25 mouse cellular contexts compared by ENCODE assay signal in the genomic region with DNA sequence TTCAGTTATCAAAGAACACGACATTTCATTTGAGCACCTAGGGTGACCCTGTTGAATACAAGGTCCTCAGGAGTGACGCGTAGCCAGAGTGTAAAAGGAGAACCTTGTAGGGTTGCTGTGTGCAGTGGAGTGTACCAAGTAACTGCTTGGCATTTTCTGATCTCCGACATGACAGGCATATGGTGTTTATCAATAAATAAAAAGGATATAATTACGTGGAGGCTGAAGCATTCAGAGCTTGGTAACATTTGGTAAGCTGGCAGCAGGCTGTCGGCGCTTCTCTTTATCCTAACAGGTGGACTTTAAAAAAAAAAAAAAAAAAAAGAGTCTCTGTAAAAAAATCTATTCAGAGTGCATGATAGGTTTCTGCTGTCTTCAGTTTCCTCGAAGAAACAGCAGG. TPM values are rescaled to one million over a fixed set of nuclear protein-coding genes. Genes with fewer than 3 reads are reported as not detected.
DNase-seq lines count a peak whose midpoint lies in the region; ATAC-seq lines count a peak whose summit lies in the region.
"Had no signal": no experiment of that assay in that cellular context is flagged by ENCODE, and none has a peak within 500 bp of the region (broad histone marks: within the 10 kb centered on the region; RNA-seq: fewer than 3 reads in every experiment).

No protein-coding gene starts in this region.

- H3K27me3 ChIP-seq in forebrain, embryonic 14.5 days (replicated peaks; ENCODE audit: control insufficient read depth, insufficient read depth, low read length), result no peaks in the 10 kb centered on the region
- no peaks in the 10 kb centered on the region for H3K27me3 ChIP-seq in forebrain, embryonic 10.5 days (ENCODE audit: poor library complexity, severe bottlenecking)
- H3K27me3 ChIP-seq in forebrain, embryonic 16.5 days (replicated peaks; ENCODE audit: control insufficient read depth, insufficient read depth, low read length), result no peaks in the 10 kb centered on the region
- H3K27me3 ChIP-seq in forebrain, embryonic 11.5 days (ENCODE audit: control insufficient read depth, insufficient read depth, low read length), result no peaks in the 10 kb centered on the region
- H3K27me3 ChIP-seq: CH12.LX; embryonic facial prominence, embryonic 13.5 days; embryonic facial prominence, embryonic 15.5 days had no signal

- WGBS in forebrain, embryonic 14.5 days, result 53% methylated on average over 8 of the region's 8 CpGs
- WGBS in forebrain, embryonic 10.5 days, result 88% methylated on average over 8 of the region's 8 CpGs
- 50% methylated on average over 8 of the region's 8 CpGs for WGBS in forebrain, embryonic 16.5 days
- 83% methylated on average over 8 of the region's 8 CpGs for WGBS in forebrain, embryonic 11.5 days

- H3K4me2 ChIP-seq in forebrain, embryonic 14.5 days (ENCODE audit: low read length), result no peak overlapping the region
- no peak overlapping the region for H3K4me2 ChIP-seq in forebrain, embryonic 16.5 days (ENCODE audit: low read length)
- no peak overlapping the region for H3K4me2 ChIP-seq in forebrain, embryonic 11.5 days (ENCODE audit: low read depth, low read length, severe bottlenecking)
- H3K4me2 ChIP-seq: embryonic facial prominence, embryonic 13.5 days; embryonic facial prominence, embryonic 15.5 days had no signal

- H3K9ac ChIP-seq in forebrain, embryonic 14.5 days (ENCODE audit: low read length), result no peak overlapping the region
- no peak overlapping the region for H3K9ac ChIP-seq in forebrain, embryonic 16.5 days (replicated peaks; ENCODE audit: low read depth, low read length)
- H3K9ac ChIP-seq in forebrain, embryonic 11.5 days (ENCODE audit: low read length), result no peak overlapping the region
- H3K9ac ChIP-seq: embryonic facial prominence, embryonic 13.5 days; embryonic facial prominence, embryonic 15.5 days had no signal

- no peaks in the 10 kb centered on the region for H3K36me3 ChIP-seq in forebrain, embryonic 14.5 days (ENCODE audit: control insufficient read depth, insufficient read depth, low read length)
- no peaks in the 10 kb centered on the region for H3K36me3 ChIP-seq in forebrain, embryonic 10.5 days (replicated peaks)
- no peaks in the 10 kb centered on the region for H3K36me3 ChIP-seq in forebrain, embryonic 16.5 days (ENCODE audit: control insufficient read depth, insufficient read depth)
- H3K36me3 ChIP-seq in forebrain, embryonic 11.5 days (ENCODE audit: control insufficient read depth, insufficient read depth, low read length), result no peaks in the 10 kb centered on the region
- H3K36me3 ChIP-seq: embryonic facial prominence, embryonic 13.5 days; embryonic facial prominence, embryonic 15.5 days; G1E had no signal

- DNase-seq in forebrain, embryonic 14.5 days (ENCODE audit: low spot score), result peak; percentile 59
- no peak for DNase-seq in forebrain, embryonic 10.5 days (ENCODE audit: extremely low spot score, low spot score)
- DNase-seq in forebrain, embryonic 11.5 days (ENCODE audit: low spot score), result no peak
- peak; percentile 2 for DNase-seq in retina, embryonic 14.5 days (ENCODE audit: low spot score)
- DNase-seq in retina, postnatal 1 day, result no peak
- DNase-seq: adrenal gland, adult 8-10 months; adrenal gland, postnatal 14 days; adrenal gland, postnatal 36 days; B cell, adult 2 months; cerebellum, adult 11 months; cerebellum, adult 18-20 months; cerebellum, adult 8-10 months; cerebellum, adult 9-11 months; cerebellum, postnatal 14 days; cerebellum, postnatal 36 days; embryo, embryonic 11 days had no signal

- no peaks in the 10 kb centered on the region; the same call in 1 of the 2 replicates for H3K9me3 ChIP-seq in forebrain, embryonic 14.5 days (replicated peaks; ENCODE audit: control insufficient read depth, low read length)
- H3K9me3 ChIP-seq in forebrain, embryonic 10.5 days, result no peaks in the 10 kb centered on the region
- H3K9me3 ChIP-seq in forebrain, embryonic 16.5 days (ENCODE audit: control insufficient read depth, low read length), result no peaks in the 10 kb centered on the region
- H3K9me3 ChIP-seq in forebrain, embryonic 11.5 days (ENCODE audit: control insufficient read depth, low read length), result no peaks in the 10 kb centered on the region
- H3K9me3 ChIP-seq: embryonic facial prominence, embryonic 13.5 days; embryonic facial prominence, embryonic 15.5 days; G1E had no signal

- no peak overlapping the region for H3K4me3 ChIP-seq in forebrain, embryonic 14.5 days (ENCODE audit: low read depth, low read length)
- H3K4me3 ChIP-seq in forebrain, embryonic 10.5 days, result no peak overlapping the region
- H3K4me3 ChIP-seq in forebrain, embryonic 16.5 days (replicated peaks; ENCODE audit: low read length), result no peak overlapping the region
- no peak overlapping the region for H3K4me3 ChIP-seq in forebrain, embryonic 11.5 days (ENCODE audit: low read depth, low read length)
- H3K4me3 ChIP-seq: embryonic facial prominence, embryonic 13.5 days; embryonic facial prominence, embryonic 15.5 days; erythroblast, embryonic 14.5 days had no signal

- H3K27ac ChIP-seq in forebrain, embryonic 14.5 days (ENCODE audit: low read depth, low read length), result no peak overlapping the region
- H3K27ac ChIP-seq in forebrain, embryonic 10.5 days, result no peak overlapping the region
- H3K27ac ChIP-seq in forebrain, embryonic 16.5 days (ENCODE audit: low read length), result no peak overlapping the region
- H3K27ac ChIP-seq in forebrain, embryonic 11.5 days (ENCODE audit: low read depth, low read length), result no peak overlapping the region
- H3K27ac ChIP-seq: embryonic facial prominence, embryonic 13.5 days; embryonic facial prominence, embryonic 15.5 days had no signal

- ATAC-seq in forebrain, embryonic 14.5 days, result peak; percentile 46; the same call in 1 of the 2 replicates
- 0 out of 2 replicates have a peak, but pooled peaks have one; percentile 38 for ATAC-seq in forebrain, embryonic 16.5 days
- ATAC-seq in forebrain, embryonic 11.5 days (replicated peaks; ENCODE audit: low FRiP score), result no peak
- ATAC-seq: activated CD4-positive, CD25-positive, alpha-beta regulatory T cell, adult 4 months; CD4-positive, CD25-positive, alpha-beta regulatory T cell, adult 4 months; Patski had no signal

- no peaks in the 10 kb centered on the region for H3K4me1 ChIP-seq in forebrain, embryonic 14.5 days (ENCODE audit: control insufficient read depth, insufficient read depth, low read length)
- H3K4me1 ChIP-seq in forebrain, embryonic 10.5 days, result no peaks in the 10 kb centered on the region
- no peaks in the 10 kb centered on the region for H3K4me1 ChIP-seq in forebrain, embryonic 16.5 days (replicated peaks; ENCODE audit: control insufficient read depth, insufficient read depth, low read length)
- no peaks in the 10 kb centered on the region for H3K4me1 ChIP-seq in forebrain, embryonic 11.5 days (replicated peaks; ENCODE audit: control insufficient read depth, insufficient read depth, low read length)
- H3K4me1 ChIP-seq: embryonic facial prominence, embryonic 13.5 days; embryonic facial prominence, embryonic 15.5 days had no signal

RNA-seq across cellular contexts. Expression of a gene that starts 30.8 kb away (rescaled TPM):
- polyA plus RNA-seq in forebrain, embryonic 14.5 days (2014; fragmentation: Nextera tagmentation; extraction: Ambion mirVana), result 7.6 and 7.7 TPM in 2 replicates
- polyA plus RNA-seq in forebrain, embryonic 10.5 days (2016; fragmentation: Nextera tagmentation; extraction: Ambion mirVana), result 1.4 and 1.5 TPM in 2 replicates
- polyA plus RNA-seq in forebrain, embryonic 16.5 days (2015; fragmentation: Nextera tagmentation; extraction: Ambion mirVana), result 8.2 and 8.4 TPM in 2 replicates
- polyA plus RNA-seq in forebrain, embryonic 11.5 days (2014; fragmentation: Nextera tagmentation; extraction: Ambion mirVana), result 2.8 and 3.8 TPM in 2 replicates
- polyA plus RNA-seq: activated CD4-positive, CD25-positive, alpha-beta regulatory T cell, adult 4 months; erythroblast, embryonic 14.5 days; G1E had no signal

Comparison
In these comparisons a context has a peak if more than half of its experiments do, and no peak if none do; other contexts are left out.
1. DNase-seq: peak in forebrain, embryonic 14.5 days (single experiment) and retina, embryonic 14.5 days (single experiment); none in forebrain, embryonic 10.5 days (single experiment), forebrain, embryonic 11.5 days (single experiment) and retina, postnatal 1 day (single experiment).